Mouse (Mus musculus) MEL (cell line): ENCODE data around the gene Spout1. TPM values are rescaled to one million over a fixed set of nuclear protein-coding genes. Genes with fewer than 3 reads are reported as not detected.

Source experiments
- DNase-seq: peaks from one replicate; pipeline ENCODE4 v3.0.0; 2011; ENCODE audit warnings: low read depth, low spot score
- H3K27ac ChIP-seq: 2 replicates; pipeline ENCODE4 v1.5.1; 2012; ENCODE audit warnings: low read depth, mild to moderate bottlenecking, control low read depth, low read length, moderate library complexity; ENCODE audit not compliant: control insufficient read depth
- H3K27me3 ChIP-seq, 2 experiments: fragments of 150-350 bp in 1 of 2; sonication (generic) in 1 of 2; 2 replicates each; pipeline ENCODE4 v1.6.1; 2012; ENCODE audit warnings: low read length in 2 of 2, mild to moderate bottlenecking in 2 of 2, improper control_type of control experiment in 1 of 2, moderate library complexity in 1 of 2; ENCODE audit not compliant: insufficient read depth in 2 of 2, control insufficient read depth in 1 of 2
- H3K36me3 ChIP-seq, 2 experiments: 2 replicates each; pipeline ENCODE4 v1.6.1; 2012 to 2014; ENCODE audit warnings: low read length in 2 of 2, improper control_type of control experiment in 1 of 2, inconsistent platforms in 1 of 2, mild to moderate bottlenecking in 1 of 2; ENCODE audit not compliant: insufficient read depth in 2 of 2, control insufficient read depth in 1 of 2
- H3K4me1 ChIP-seq, 2 experiments: fragments of 150-350 bp in 1 of 2; sonication (generic) in 1 of 2; 2 replicates each; pipeline ENCODE4 v1.6.1; 2012; ENCODE audit warnings: low read length in 2 of 2, improper control_type of control experiment in 1 of 2, mild to moderate bottlenecking in 1 of 2; ENCODE audit not compliant: insufficient read depth in 2 of 2, control insufficient read depth in 1 of 2
- H3K4me3 ChIP-seq, 2 experiments: fragments of 150-350 bp in 1 of 2; sonication (generic) in 1 of 2; 2 replicates each; pipeline ENCODE4 v1.5.1; 2012; ENCODE audit warnings: low read depth in 2 of 2, low read length in 2 of 2, mild to moderate bottlenecking in 2 of 2, moderate library complexity in 2 of 2, control low read depth in 1 of 2, improper control_type of control experiment in 1 of 2; ENCODE audit not compliant: control insufficient read depth in 1 of 2, insufficient read depth in 1 of 2
- H3K79me2 ChIP-seq: 2 replicates; pipeline ENCODE4 v1.6.1; 2012; ENCODE audit warnings: mild to moderate bottlenecking, low read length, moderate library complexity; ENCODE audit not compliant: control insufficient read depth, poor library complexity, insufficient read depth
- H3K9ac ChIP-seq: 2 replicates; pipeline ENCODE4 v1.6.1; 2012; ENCODE audit warnings: low read depth, mild to moderate bottlenecking, control low read depth, low read length, moderate library complexity; ENCODE audit not compliant: control insufficient read depth, poor library complexity, severe bottlenecking
- H3K9me3 ChIP-seq: fragments of 150-350 bp; sonication (generic); replicated peaks from 2 replicates; pipeline ENCODE4 v1.6.1; 2012; ENCODE audit warnings: mild to moderate bottlenecking, low read length, improper control_type of control experiment, moderate library complexity; ENCODE audit not compliant: insufficient read depth
- BHLHE40 ChIP-seq: IDR thresholded peaks from 2 replicates; pipeline ENCODE4 v1.6.1; 2012; ENCODE audit warnings: low read depth, mild to moderate bottlenecking, inconsistent platforms, low read length, improper control_type of control experiment, borderline replicate concordance
- CHD1 ChIP-seq: IDR thresholded peaks from 2 replicates; pipeline ENCODE4 v1.6.1; 2012; ENCODE audit warnings: low read depth, mild to moderate bottlenecking, inconsistent platforms, low read length, improper control_type of control experiment
- ELF1 ChIP-seq: IDR thresholded peaks from 2 replicates; pipeline ENCODE4 v1.6.1; 2014; ENCODE audit warnings: low read depth, mild to moderate bottlenecking, inconsistent platforms, low read length, improper control_type of control experiment, moderate library complexity
- EP300 ChIP-seq, 2 experiments: IDR thresholded peaks; 2 replicates each; pipeline ENCODE4 v1.6.1; 2011; ENCODE audit warnings: improper control_type of control experiment in 2 of 2, low read length in 2 of 2, low read depth in 1 of 2, mild to moderate bottlenecking in 1 of 2
- GATA1 ChIP-seq: IDR thresholded peaks from 2 replicates; pipeline ENCODE4 v1.6.1; 2011; ENCODE audit warnings: low read depth, low read length, improper control_type of control experiment
- MAX ChIP-seq: IDR thresholded peaks from 2 replicates; pipeline ENCODE4 v1.6.1; 2011; ENCODE audit warnings: low read length, improper control_type of control experiment
- MYC ChIP-seq: IDR thresholded peaks from 2 replicates; pipeline ENCODE4 v1.6.1; 2011; ENCODE audit warnings: low read depth, mild to moderate bottlenecking, low read length, improper control_type of control experiment, moderate library complexity
- POLR2A ChIP-seq, 2 experiments: IDR thresholded peaks; 2 replicates each; pipeline ENCODE4 v1.6.1; 2011 to 2012; ENCODE audit warnings: low read length in 2 of 2, mild to moderate bottlenecking in 2 of 2, control low read depth in 1 of 2, improper control_type of control experiment in 1 of 2, low read depth in 1 of 2, moderate library complexity in 1 of 2; ENCODE audit not compliant: control insufficient read depth in 1 of 2, insufficient read depth in 1 of 2, poor library complexity in 1 of 2
- RAD21 ChIP-seq: IDR thresholded peaks from 2 replicates; pipeline ENCODE4 v1.6.1; 2011; ENCODE audit warnings: mild to moderate bottlenecking, low read depth, low read length, improper control_type of control experiment
- SMC3 ChIP-seq: IDR thresholded peaks from 2 replicates; pipeline ENCODE4 v1.6.1; 2011; ENCODE audit warnings: low read depth, low read length, improper control_type of control experiment
- TBP ChIP-seq: IDR thresholded peaks from 2 replicates; pipeline ENCODE4 v1.8.0; 2011; ENCODE audit warnings: low read depth, low read length, improper control_type of control experiment
- UBTF ChIP-seq: IDR thresholded peaks from 2 replicates; pipeline ENCODE4 v1.6.1; 2012; ENCODE audit warnings: low read depth, mild to moderate bottlenecking, inconsistent platforms, low read length, improper control_type of control experiment, moderate library complexity, borderline replicate concordance; ENCODE audit not compliant: insufficient read depth
- ZMIZ1 ChIP-seq: IDR thresholded peaks from 2 replicates; pipeline ENCODE4 v1.6.1; 2012; ENCODE audit warnings: low read depth, mild to moderate bottlenecking, inconsistent platforms, low read length, improper control_type of control experiment, moderate library complexity
- ZNF384 ChIP-seq: IDR thresholded peaks from 2 replicates; pipeline ENCODE4 v1.6.1; 2012; ENCODE audit warnings: low read depth, mild to moderate bottlenecking, inconsistent platforms, low read length, improper control_type of control experiment
- polyA plus RNA-seq, 2 experiments: library from polyadenylated mRNA; stranded (reverse) in 1 of 2; unstranded in 1 of 2; fragments of >175 nt in 1 of 2; fragments of >200 nt in 1 of 2; gene quantifications; 2 replicates each; pipeline versions ENCODE4 v1.2.1 to v1.2.4; 2012; ENCODE audit warnings: low replicate concordance in 2 of 2, low read depth in 1 of 2; ENCODE audit not compliant: insufficient read length in 2 of 2, insufficient read depth in 1 of 2, missing spikeins in 1 of 2
- total RNA-seq: library from RNA; depleted of rRNA; stranded (reverse); fragments of 300-350 nt; gene quantifications from 2 replicates; pipeline ENCODE4 v1.2.3, GENCODE M21; 2012

Gene Spout1
- total and polyA plus RNA-seq, 3 experiments, result 83.6 to 220 (median 103) TPM

- Histone ChIP-seq H3K27me3 (peaks cover 0 to 2% of the 10 kb centered on the region in 2 experiments; a peak in 1 of 4 replicates), H3K9ac (no peak overlapping the region), H3K36me3 (no peaks in the 10 kb centered on the region), H3K4me3 (no peak overlapping the region), H3K9me3 (no peaks in the 10 kb centered on the region), H3K4me1 (no peaks in the 10 kb centered on the region), H3K79me2 (no peaks in the 10 kb centered on the region), H3K27ac (no peak overlapping the region)
- DNase-seq, result no peak
- TF ChIP-seq ELF1, result no peak
- TF ChIP-seq MAX, result no peak
- TF ChIP-seq ZNF384, result no peak
- no peak for TF ChIP-seq EP300 (IDR thresholded peaks at IDR 0.05; ENCODE audit: low read depth in 1 of 2, low read length in 2 of 2)
- TF ChIP-seq BHLHE40, result no peak
- TF ChIP-seq POLR2A (IDR thresholded peaks at IDR 0.05; ENCODE audit: control insufficient read depth in 1 of 2, insufficient read depth in 1 of 2, low read depth in 1 of 2, low read length in 2 of 2, poor library complexity in 1 of 2), result no peak
- TF ChIP-seq RAD21, result no peak
Observed at GRCm38 (mm10) chr2:30214745-30215144, 36.5 kb upstream of the Spout1 start.

- no peak for DNase-seq
- Histone ChIP-seq H3K79me2 (no peaks in the 10 kb centered on the region), H3K36me3 (no peaks in the 10 kb centered on the region), H3K9ac (no peak overlapping the region), H3K27me3 (peaks cover 0 to 2% of the 10 kb centered on the region in 2 experiments; a peak in 1 of 4 replicates), H3K9me3 (no peaks in the 10 kb centered on the region), H3K4me3 (no peak overlapping the region), H3K27ac (no peak overlapping the region), H3K4me1 (no peaks in the 10 kb centered on the region)
- TF ChIP-seq MYC (no peak), POLR2A (IDR thresholded peaks at IDR 0.05; ENCODE audit: control insufficient read depth in 1 of 2, insufficient read depth in 1 of 2, low read depth in 1 of 2, low read length in 2 of 2, poor library complexity in 1 of 2) (no peak), ZMIZ1 (no peak), SMC3 (no peak), GATA1 (no peak), UBTF (no peak), CHD1 (no peak)
Observed at GRCm38 (mm10) chr2:30212951-30213350, 34.7 kb upstream of the Spout1 start.

- TF ChIP-seq TBP, result no peak
- H3K27me3 ChIP-seq, result peaks cover 0 to 2% of the 10 kb centered on the region in 2 experiments; a peak in 1 of 4 replicates
- no peak for DNase-seq
- no peaks in the 10 kb centered on the region for H3K4me1 ChIP-seq
- H3K79me2 ChIP-seq, result no peaks in the 10 kb centered on the region
- no peaks in the 10 kb centered on the region for H3K36me3 ChIP-seq
- H3K9ac ChIP-seq, result no peak overlapping the region
- H3K4me3 ChIP-seq, result no peak overlapping the region
- H3K9me3 ChIP-seq, result no peaks in the 10 kb centered on the region
- no peak overlapping the region for H3K27ac ChIP-seq
Observed at GRCm38 (mm10) chr2:30212169-30212545, 33.9 kb upstream of the Spout1 start.
